Mouse (Mus musculus) hindbrain, postnatal 0 days (tissue): ENCODE measurements around the gene Arl8a. TPM values are rescaled to one million over a fixed set of nuclear protein-coding genes. Genes with fewer than 3 reads are reported as not detected.
A peak's percentile ranks its signal among the peaks of the same experiment; 100 is the strongest.
"Not testable (repeated sequence)": the region's sequence is repeated elsewhere in the genome, so short reads cannot be mapped to it uniquely, and the experiment has no call there.

ENCODE experiments used
- ATAC-seq: fragments of 200-750 bp; cut with Nextera tagmentation; 2 replicates; pipeline ENCODE4 v1.8.0; 2017; ENCODE audit warnings: mild to moderate bottlenecking, moderate TSS enrichment, moderate library complexity
- DNase-seq: peaks from one replicate; pipeline ENCODE4 v3.0.0-alpha.2; 2015; ENCODE audit warnings: low spot score
- H3K27ac ChIP-seq: fragments of 300-500 bp; sonication (generic); 2 replicates; pipeline ENCODE4 v1.5.1; 2014; ENCODE audit warnings: mild to moderate bottlenecking
- H3K27me3 ChIP-seq: fragments of 300-500 bp; sonication (generic); 2 replicates; pipeline ENCODE4 v1.6.1; 2014; ENCODE audit warnings: low read length, mixed read lengths; ENCODE audit not compliant: insufficient read depth
- H3K36me3 ChIP-seq: fragments of 300-500 bp; sonication (generic); 2 replicates; pipeline ENCODE4 v1.6.1; 2014; ENCODE audit warnings: low read length, mixed read lengths; ENCODE audit not compliant: insufficient read depth
- H3K4me1 ChIP-seq: fragments of 300-500 bp; sonication (generic); 2 replicates; pipeline ENCODE4 v1.6.1; 2014; ENCODE audit warnings: antibody characterized with exemption, low read length, mixed read lengths; ENCODE audit not compliant: insufficient read depth
- H3K4me2 ChIP-seq: fragments of 300-500 bp; sonication (generic); 2 replicates; pipeline ENCODE4 v1.6.1; 2014; ENCODE audit warnings: low read depth, mild to moderate bottlenecking, low read length, moderate library complexity, mixed read lengths
- H3K4me3 ChIP-seq: fragments of 300-500 bp; sonication (generic); 2 replicates; pipeline ENCODE4 v1.5.1; 2014; ENCODE audit warnings: low read length
- H3K9ac ChIP-seq: fragments of 300-500 bp; sonication (generic); replicated peaks from 2 replicates; pipeline ENCODE4 v1.6.1; 2014; ENCODE audit warnings: mild to moderate bottlenecking, low read length, moderate library complexity, mixed read lengths
- H3K9me3 ChIP-seq: fragments of 300-500 bp; sonication (generic); 2 replicates; pipeline ENCODE4 v1.6.1; 2016; ENCODE audit warnings: low read length, mixed read lengths
- CTCF ChIP-seq: IDR thresholded peaks from 2 replicates; pipeline ENCODE4 v1.5.1; 2016; ENCODE audit warnings: antibody characterized with exemption, control low read depth, low read depth
- WGBS: fragments of 180-500 bp; shearing (Covaris S2); extraction: QIAGEN DNeasy Blood & Tissue Kit; methylation state at CpG from one replicate; pipeline ENCODE4 v1.1.7; 2014; 5-methylcytosine and 5-hydroxymethylcytosine counted together
- polyA plus RNA-seq: library from polyadenylated mRNA; unstranded; fragments of >200 nt; fragmentation: Nextera tagmentation; extraction: Ambion mirVana; gene quantifications from 2 replicates; pipeline ENCODE4 v1.2.1, GENCODE M21; 2015
- total RNA-seq: library from RNA; depleted of rRNA; stranded (reverse); fragments of >200 nt; gene quantifications from 2 replicates; pipeline ENCODE4 v1.2.3, GENCODE M21; 2014

Gene Arl8a
- total and polyA plus RNA-seq, 2 experiments from 2014 or later, result 251 to 369 TPM

GRCm38 (mm10) chr1:135182975-135183374, 36.4 kb downstream of the Arl8a start:
- no peak for ATAC-seq
- no peaks in the 10 kb centered on the region for H3K9me3 ChIP-seq

GRCm38 (mm10) chr1:135183448-135183847, 36.8 kb downstream of the Arl8a start:
- Histone ChIP-seq H3K4me1 (peaks cover 3% of the 10 kb centered on the region; the same call in 1 of the 2 replicates), H3K36me3 (no peaks in the 10 kb centered on the region), H3K4me3 (no peak overlapping the region), H3K27ac (no peak overlapping the region), H3K4me2 (no peak overlapping the region), H3K9me3 (no peaks in the 10 kb centered on the region), H3K9ac (no peak overlapping the region), H3K27me3 (no peaks in the 10 kb centered on the region)
- WGBS, result 77% methylated on average over 4 of the region's 4 CpGs
- ATAC-seq (no peak), DNase-seq (no peak)
- TF ChIP-seq CTCF, result no peak

More at GRCm38 (mm10) chr1:135182975-135183374, 36.4 kb downstream of the Arl8a start:
- Histone ChIP-seq H3K27ac (no peak overlapping the region), H3K36me3 (no peaks in the 10 kb centered on the region), H3K4me1 (peaks cover 3% of the 10 kb centered on the region; the same call in 1 of the 2 replicates), H3K27me3 (no peaks in the 10 kb centered on the region), H3K4me2 (no peak overlapping the region), H3K9ac (no peak overlapping the region), H3K4me3 (no peak overlapping the region)
- 82% methylated on average over 3 of the region's 3 CpGs for WGBS
- DNase-seq, result no peak
- no peak for TF ChIP-seq CTCF

- H3K4me3 ChIP-seq, result no peak overlapping the region
- ATAC-seq (no peak), DNase-seq (no peak)
- no peak overlapping the region for H3K4me2 ChIP-seq
- H3K36me3 ChIP-seq, result no peaks in the 10 kb centered on the region
- H3K9ac ChIP-seq, result no peak overlapping the region
- no peak overlapping the region for H3K27ac ChIP-seq
- TF ChIP-seq CTCF, result no peak
- WGBS, result 76% methylated on average over 11 of the region's 11 CpGs
- H3K9me3 ChIP-seq, result no peaks in the 10 kb centered on the region
- H3K4me1 ChIP-seq, result peaks cover 3% of the 10 kb centered on the region; the same call in 1 of the 2 replicates
- H3K27me3 ChIP-seq, result no peaks in the 10 kb centered on the region
Observed at GRCm38 (mm10) chr1:135183941-135184570, 37.4 kb downstream of the Arl8a start.

- H3K4me3 ChIP-seq, result no peak overlapping the region
- no peak for TF ChIP-seq CTCF
- H3K36me3 ChIP-seq, result no peaks in the 10 kb centered on the region
- WGBS, result 40% methylated on average over 5 of the region's 5 CpGs
- H3K9me3 ChIP-seq, result no peaks in the 10 kb centered on the region
- DNase-seq, result no peak
- H3K4me2 ChIP-seq, result no peak overlapping the region
- H3K27ac ChIP-seq, result no peak overlapping the region
- no peaks in the 10 kb centered on the region for H3K27me3 ChIP-seq
- H3K9ac ChIP-seq, result no peak overlapping the region
- no peak for ATAC-seq
- peaks cover 3% of the 10 kb centered on the region; the same call in 1 of the 2 replicates for H3K4me1 ChIP-seq
Observed at GRCm38 (mm10) chr1:135185936-135186335, 39.3 kb downstream of the Arl8a start.

- Histone ChIP-seq H3K9me3 (no peaks in the 10 kb centered on the region), H3K9ac (no peak overlapping the region), H3K4me2 (no peak overlapping the region), H3K4me1 (peaks cover 3% of the 10 kb centered on the region; the same call in 1 of the 2 replicates), H3K36me3 (no peaks in the 10 kb centered on the region), H3K4me3 (no peak overlapping the region), H3K27me3 (no peaks in the 10 kb centered on the region), H3K27ac (no peak overlapping the region)
- ATAC-seq (peak; percentile 55; the same call in 1 of the 2 replicates), DNase-seq (peak; percentile 20)
- 21% methylated on average over 8 of the region's 8 CpGs for WGBS
- TF ChIP-seq CTCF, result no peak
Observed at GRCm38 (mm10) chr1:135186427-135186826, 39.8 kb downstream of the Arl8a start.

GRCm38 (mm10) chr1:135187016-135187415, 40.4 kb downstream of the Arl8a start:
- not testable (repeated sequence) for DNase-seq, H3K4me3 ChIP-seq, H3K9ac ChIP-seq, H3K4me1 ChIP-seq, H3K27ac ChIP-seq, H3K4me2 ChIP-seq, ATAC-seq, H3K36me3 ChIP-seq, H3K27me3 ChIP-seq, H3K9me3 ChIP-seq
- 28% methylated on average over 2 of the region's 2 CpGs for WGBS

- no peak overlapping the region for H3K4me2 ChIP-seq
- H3K9ac ChIP-seq, result no peak overlapping the region
- ATAC-seq (no peak), DNase-seq (peak; percentile 70)
- no peak overlapping the region for H3K4me3 ChIP-seq
- H3K27me3 ChIP-seq, result no peaks in the 10 kb centered on the region
- H3K27ac ChIP-seq, result no peak overlapping the region
- no peak for TF ChIP-seq CTCF
- WGBS, result 8% methylated on average over 3 of the region's 3 CpGs
- H3K9me3 ChIP-seq, result no peaks in the 10 kb centered on the region
- H3K4me1 ChIP-seq, result peaks cover 3% of the 10 kb centered on the region; the same call in 1 of the 2 replicates
- H3K36me3 ChIP-seq, result no peaks in the 10 kb centered on the region
Observed at GRCm38 (mm10) chr1:135188197-135188596, 41.6 kb downstream of the Arl8a start.
